Mouse (Mus musculus) G1E (cell line): ENCODE results near the gene Proca1. TPM values are rescaled to one million over a fixed set of nuclear protein-coding genes. Genes with fewer than 3 reads are reported as not detected.

ENCODE experiments used
- ATAC-seq: 2 replicates; pipeline ENCODE4 v1.8.0; 2016; ENCODE audit warnings: mild to moderate bottlenecking; ENCODE audit not compliant: insufficient number of reproducible peaks, poor library complexity, low FRiP score, severe bottlenecking; ENCODE audit errors: extremely low read depth
- DNase-seq: peaks from one replicate; pipeline ENCODE4 v3.0.0; 2012; ENCODE audit warnings: low spot score
- H3K27me3 ChIP-seq: 2 replicates; pipeline ENCODE4 v1.6.1; 2012; ENCODE audit warnings: mild to moderate bottlenecking, low read length, inconsistent platforms; ENCODE audit not compliant: insufficient read depth
- H3K36me3 ChIP-seq: replicated peaks from 2 replicates; pipeline ENCODE3; 2012; ENCODE audit warnings: mild to moderate bottlenecking, inconsistent platforms
- H3K4me1 ChIP-seq: 2 replicates; pipeline ENCODE4 v1.6.1; 2012; ENCODE audit warnings: low read depth, low read length, inconsistent platforms, mixed read lengths; ENCODE audit not compliant: insufficient read depth
- H3K4me3 ChIP-seq: 2 replicates; pipeline ENCODE4 v1.5.1; 2012; ENCODE audit warnings: low read depth, mild to moderate bottlenecking, inconsistent platforms, low read length, moderate library complexity, mixed read lengths
- H3K9me3 ChIP-seq: replicated peaks from 2 replicates; pipeline ENCODE4 v1.6.1; 2012; ENCODE audit warnings: inconsistent platforms
- CTCF ChIP-seq: IDR thresholded peaks from 2 replicates; pipeline ENCODE4 v1.5.1; 2012; ENCODE audit warnings: low read depth, low read length, inconsistent platforms, mixed read lengths
- GATA1 ChIP-seq: IDR thresholded peaks from 2 replicates; pipeline ENCODE4 v1.6.1; 2012; ENCODE audit warnings: borderline replicate concordance, low read length, inconsistent platforms, mixed read lengths
- GATA2 ChIP-seq: IDR thresholded peaks from 2 replicates; pipeline ENCODE4 v1.6.1; 2012; ENCODE audit warnings: low read depth, low read length, inconsistent platforms, borderline replicate concordance
- POLR2AphosphoS5 ChIP-seq: IDR thresholded peaks from 2 replicates; pipeline ENCODE4 v1.6.1; 2012; ENCODE audit warnings: low read depth, low read length, inconsistent platforms; ENCODE audit not compliant: insufficient replicate concordance
- TAL1 ChIP-seq: conservative IDR thresholded peaks from 2 replicates; pipeline ENCODE4 v1.6.1; 2012; ENCODE audit warnings: low read depth, low read length, inconsistent platforms, mixed read lengths
- polyA plus RNA-seq: library from polyadenylated mRNA; stranded (reverse); fragments of >175 nt; gene quantifications from 2 replicates; pipeline ENCODE4 v1.2.3, GENCODE M21; 2012
- total RNA-seq, 2 experiments: library from RNA; stranded (forward) in 1 of 2; stranded (reverse) in 1 of 2; fragments of 200-1000 nt in 1 of 2; fragments of >200 nt in 1 of 2; fragmentation: Nextera tagmentation in 1 of 2; gene quantifications; 2 replicates each; pipeline ENCODE4 v1.2.3; 2014 to 2017

Gene Proca1
- total and polyA plus RNA-seq, 3 experiments = 0.22 TPM; not detected in 2

GRCm38 (mm10) chr11:78207190-78207589, 14.0 kb downstream of the Proca1 start:
- H3K9me3 ChIP-seq = no peaks in the 10 kb centered on the region
- ATAC-seq (no peak), DNase-seq (no peak)
- H3K4me3 ChIP-seq = no peak overlapping the region
- no peak for TF ChIP-seq CTCF
- TF ChIP-seq GATA2 = no peak
- no peak for TF ChIP-seq POLR2AphosphoS5
- TF ChIP-seq TAL1 = no peak
- TF ChIP-seq GATA1 = no peak
- peaks cover 10% of the 10 kb centered on the region for H3K4me1 ChIP-seq
- no peaks in the 10 kb centered on the region for H3K27me3 ChIP-seq
- peaks cover 99% of the 10 kb centered on the region for H3K36me3 ChIP-seq

DNA sequence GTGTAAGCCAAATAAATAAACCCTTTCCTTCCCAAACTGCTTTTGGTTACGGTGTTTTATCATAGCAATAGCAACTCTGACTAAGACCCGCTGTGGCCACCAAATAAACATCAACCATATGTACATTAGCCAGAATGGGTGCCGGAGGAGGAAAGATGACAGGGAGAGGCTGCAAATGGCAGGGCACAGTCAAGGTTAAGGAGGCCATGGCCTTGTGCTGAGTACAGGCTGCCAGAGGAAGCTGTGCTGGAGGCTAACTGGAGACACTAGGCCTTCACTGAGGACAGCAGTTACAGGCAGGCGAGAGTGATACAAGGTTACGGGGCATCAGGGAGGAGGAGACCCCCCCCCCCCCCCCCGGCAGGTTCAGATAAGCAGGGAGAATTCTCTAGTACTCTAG, 16.7 kb downstream of the Proca1 start:
- Histone ChIP-seq H3K9me3 (no peaks in the 10 kb centered on the region), H3K27me3 (no peaks in the 10 kb centered on the region), H3K36me3 (peaks cover 97% of the 10 kb centered on the region), H3K4me3 (no peak overlapping the region), H3K4me1 (peaks cover 6% of the 10 kb centered on the region)
- ATAC-seq = no peak
- no peak for DNase-seq
- TF ChIP-seq GATA1 (no peak), TAL1 (no peak), POLR2AphosphoS5 (no peak), CTCF (no peak), GATA2 (no peak)

- no peak for DNase-seq
- no peak for ATAC-seq
- H3K36me3 ChIP-seq = peaks cover 96% of the 10 kb centered on the region
- no peaks in the 10 kb centered on the region for H3K9me3 ChIP-seq
- peaks cover 6% of the 10 kb centered on the region for H3K4me1 ChIP-seq
- no peaks in the 10 kb centered on the region for H3K27me3 ChIP-seq
- TF ChIP-seq CTCF (no peak), TAL1 (no peak), GATA1 (no peak), GATA2 (no peak), POLR2AphosphoS5 (no peak)
- no peak overlapping the region for H3K4me3 ChIP-seq
Observed at GRCm38 (mm10) chr11:78210615-78211014, 17.4 kb downstream of the Proca1 start.

DNA sequence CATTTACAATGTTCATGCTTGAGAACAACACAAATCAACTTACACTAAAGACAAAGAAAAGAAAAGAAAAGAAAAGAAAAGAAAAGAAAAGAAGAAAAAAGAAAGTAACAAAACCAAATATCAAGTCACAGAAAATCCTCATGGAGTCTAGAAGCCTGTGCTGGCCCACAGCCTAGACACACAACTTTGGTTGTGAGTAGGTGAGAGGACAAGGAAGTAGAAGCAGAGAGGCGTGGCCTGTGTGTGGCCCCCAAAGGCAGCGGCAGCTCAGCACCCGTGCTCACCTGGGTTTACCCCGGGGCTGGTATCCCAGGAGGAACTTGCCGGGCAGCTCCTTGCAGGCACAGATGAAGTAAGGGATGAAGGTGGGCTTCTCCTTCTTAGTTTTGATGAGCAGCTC, 18.3 kb downstream of the Proca1 start:
- no peak for ATAC-seq
- Histone ChIP-seq H3K9me3 (no peaks in the 10 kb centered on the region), H3K36me3 (peaks cover 96% of the 10 kb centered on the region), H3K4me3 (no peak overlapping the region), H3K4me1 (peaks cover 6% of the 10 kb centered on the region), H3K27me3 (no peaks in the 10 kb centered on the region)
- TF ChIP-seq POLR2AphosphoS5 (no peak), TAL1 (no peak)
- no peak for DNase-seq

DNA sequence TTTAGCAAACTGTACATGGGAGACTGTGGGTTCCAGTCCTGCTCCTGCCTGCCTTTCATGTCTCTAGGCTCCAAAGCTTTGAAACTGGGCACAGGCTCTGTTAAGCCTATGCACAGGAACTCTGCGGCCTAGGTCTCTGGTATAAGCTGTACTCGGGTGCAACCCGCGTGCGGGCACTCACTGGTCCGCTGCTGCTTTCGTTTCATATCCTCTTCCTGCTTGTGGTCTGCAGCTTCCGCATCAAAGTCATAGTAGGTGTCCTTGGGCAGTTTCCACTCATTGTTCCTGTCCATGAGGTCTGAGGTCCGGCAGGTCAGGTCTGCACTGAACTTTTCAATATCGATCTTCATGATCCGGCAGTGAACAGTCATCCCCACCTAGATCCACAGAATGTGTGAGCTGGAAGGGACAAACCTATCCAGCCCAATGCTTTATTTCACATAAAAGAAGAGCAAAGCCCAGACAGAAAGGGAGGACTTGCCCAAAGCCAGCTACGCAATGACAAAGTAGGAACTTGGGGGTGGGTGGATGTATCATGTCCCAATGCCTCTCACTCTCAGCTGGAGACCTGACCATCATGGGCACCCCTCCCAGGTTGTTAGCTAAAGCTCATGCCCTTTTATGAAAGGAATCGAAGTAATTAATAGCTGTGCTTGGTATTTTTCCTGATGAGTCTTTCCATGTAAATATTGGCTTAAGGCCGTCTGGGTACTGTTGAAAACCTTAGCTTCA, 20.1 kb downstream of the Proca1 start:
- Histone ChIP-seq H3K9me3 (no peaks in the 10 kb centered on the region), H3K36me3 (peaks cover 95% of the 10 kb centered on the region), H3K27me3 (no peaks in the 10 kb centered on the region), H3K4me3 (no peak overlapping the region), H3K4me1 (peaks cover 6% of the 10 kb centered on the region)
- TF ChIP-seq TAL1 (no peak), POLR2AphosphoS5 (no peak), CTCF (no peak), GATA2 (no peak)
- DNase-seq (no peak), ATAC-seq (no peak)

DNA sequence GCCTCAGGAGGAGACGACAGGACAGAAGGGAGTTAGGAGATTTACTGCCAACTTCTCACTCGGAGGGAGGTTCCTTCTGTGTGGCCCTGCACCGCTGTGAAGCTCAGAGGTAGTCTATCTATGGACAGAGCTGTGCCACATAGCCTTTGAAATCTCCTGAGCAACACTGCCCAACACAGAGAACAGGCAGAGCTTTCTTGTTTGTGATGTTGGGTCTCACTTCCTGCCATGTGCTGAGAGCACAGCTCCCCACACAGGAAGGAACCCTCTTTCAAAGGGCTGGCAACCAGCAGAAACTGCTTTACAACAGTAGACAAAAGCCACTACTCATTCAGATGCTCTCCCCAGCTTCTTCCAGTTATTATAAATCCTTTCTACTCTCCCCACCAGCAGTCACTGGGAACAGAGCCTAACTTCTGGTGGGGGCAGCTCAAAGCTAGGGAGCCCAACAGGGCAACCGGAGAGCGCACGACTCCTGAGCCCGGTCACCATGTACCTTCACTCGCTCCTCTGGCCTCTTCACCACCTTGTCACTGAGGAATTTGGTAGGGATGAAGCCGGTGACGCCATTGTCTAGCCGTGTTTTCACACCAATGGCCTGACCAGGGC, 22.6 kb downstream of the Proca1 start:
- DNase-seq (no peak), ATAC-seq (no peak)
- TF ChIP-seq TAL1 (no peak), GATA2 (no peak), GATA1 (no peak), POLR2AphosphoS5 (no peak), CTCF (no peak)
- no peak overlapping the region for H3K4me3 ChIP-seq
- peaks cover 5% of the 10 kb centered on the region for H3K4me1 ChIP-seq
- no peaks in the 10 kb centered on the region for H3K27me3 ChIP-seq
- peaks cover 95% of the 10 kb centered on the region for H3K36me3 ChIP-seq
- H3K9me3 ChIP-seq = no peaks in the 10 kb centered on the region

- H3K36me3 ChIP-seq = peaks cover 97% of the 10 kb centered on the region
- no peaks in the 10 kb centered on the region for H3K27me3 ChIP-seq
- H3K4me3 ChIP-seq = no peak overlapping the region
- no peaks in the 10 kb centered on the region for H3K4me1 ChIP-seq
- TF ChIP-seq TAL1 (no peak), CTCF (no peak), GATA1 (no peak), GATA2 (no peak), POLR2AphosphoS5 (no peak)
- ATAC-seq (no peak), DNase-seq (no peak)
- H3K9me3 ChIP-seq = no peaks in the 10 kb centered on the region
Observed at GRCm38 (mm10) chr11:78223586-78223985, 30.4 kb downstream of the Proca1 start.
